Mouse (Mus musculus) left cerebral cortex, adult 11 months (tissue): ENCODE data around the gene Ercc5.

ENCODE experiments used
- DNase-seq: peaks from one replicate; pipeline ENCODE4 v3.0.0; 2022; ENCODE audit warnings: low spot score

Ercc5 gene

GRCm38 (mm10) chr1:44147563-44148381 lies at the start of gene Ercc5:
Ercc5 (plus strand) TSS chr1:44147744.
- DNase-seq, result peak; percentile 77

DNA sequence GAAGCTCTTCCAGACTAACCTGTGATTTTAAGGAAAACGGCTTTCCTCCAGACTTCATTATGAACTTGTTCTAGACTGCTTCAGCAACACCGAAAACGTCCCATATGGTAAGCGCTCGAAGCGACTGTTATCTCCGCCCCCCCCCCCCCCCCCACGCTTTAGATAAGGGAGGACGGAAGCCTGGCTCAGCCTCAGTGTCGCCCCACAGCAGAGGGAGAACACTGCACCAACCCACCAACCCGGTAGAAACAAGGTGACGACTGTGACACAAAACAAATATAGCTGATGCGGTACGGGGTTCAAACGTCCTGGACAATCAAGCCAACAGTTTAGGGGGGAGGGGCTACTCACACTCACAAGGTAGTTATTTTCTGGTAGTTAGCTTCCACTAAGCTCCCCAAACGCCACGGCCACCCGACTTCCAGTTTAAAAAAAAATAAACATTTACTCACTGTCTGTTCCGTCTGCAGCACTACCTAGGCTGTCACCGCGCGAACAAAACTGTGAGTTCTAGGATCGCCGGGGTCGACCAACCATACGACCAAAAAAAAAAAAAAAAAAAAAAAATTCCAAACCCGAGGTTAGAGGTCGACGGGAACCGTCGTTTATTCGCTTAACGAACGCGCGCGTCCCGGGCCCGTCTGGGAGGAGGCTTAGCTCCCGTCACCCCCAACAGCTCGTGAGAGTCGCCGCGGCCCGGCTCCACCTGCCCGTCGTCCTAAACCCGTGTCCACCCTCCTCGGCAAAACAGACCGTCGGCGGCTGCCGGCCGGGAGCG lies 45.9 kb upstream of the Ercc5 start:
- DNase-seq, result no peak

DNA sequence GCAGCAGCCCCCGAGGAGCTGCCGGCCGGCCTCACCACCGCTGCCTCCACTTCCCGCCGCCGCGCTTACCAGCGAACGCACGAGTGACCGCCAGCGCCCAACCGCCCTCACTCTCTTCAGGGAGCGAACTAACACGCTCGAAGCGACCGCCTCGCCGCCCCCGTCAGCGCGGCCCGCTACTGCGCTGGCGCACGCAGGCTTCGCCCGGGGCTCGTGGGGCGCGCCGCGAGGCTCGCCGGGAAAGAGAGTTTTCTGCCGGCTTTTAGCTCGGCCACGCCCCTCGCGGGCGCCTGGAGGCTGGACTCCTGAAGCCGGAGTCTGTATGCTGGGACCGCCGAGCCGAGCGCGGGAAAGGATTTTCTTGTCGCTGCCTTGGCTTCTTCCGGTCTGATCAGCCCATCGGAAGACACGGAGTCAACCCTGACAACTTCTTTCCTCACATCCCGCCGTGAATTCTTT lies 45.3 kb upstream of the Ercc5 start, which contains the start of gene Tex30:
Tex30 (minus strand) TSS at position 183 of the 459 bp plus-strand sequence.
- peak; percentile 88 for DNase-seq

- DNase-seq, result no peak
Measured at GRCm38 (mm10) chr1:44102939-44103338, 44.6 kb upstream of the Ercc5 start.

GRCm38 (mm10) chr1:44117571-44117970 lies 30.0 kb upstream of the Ercc5 start:
- no peak for DNase-seq

DNA sequence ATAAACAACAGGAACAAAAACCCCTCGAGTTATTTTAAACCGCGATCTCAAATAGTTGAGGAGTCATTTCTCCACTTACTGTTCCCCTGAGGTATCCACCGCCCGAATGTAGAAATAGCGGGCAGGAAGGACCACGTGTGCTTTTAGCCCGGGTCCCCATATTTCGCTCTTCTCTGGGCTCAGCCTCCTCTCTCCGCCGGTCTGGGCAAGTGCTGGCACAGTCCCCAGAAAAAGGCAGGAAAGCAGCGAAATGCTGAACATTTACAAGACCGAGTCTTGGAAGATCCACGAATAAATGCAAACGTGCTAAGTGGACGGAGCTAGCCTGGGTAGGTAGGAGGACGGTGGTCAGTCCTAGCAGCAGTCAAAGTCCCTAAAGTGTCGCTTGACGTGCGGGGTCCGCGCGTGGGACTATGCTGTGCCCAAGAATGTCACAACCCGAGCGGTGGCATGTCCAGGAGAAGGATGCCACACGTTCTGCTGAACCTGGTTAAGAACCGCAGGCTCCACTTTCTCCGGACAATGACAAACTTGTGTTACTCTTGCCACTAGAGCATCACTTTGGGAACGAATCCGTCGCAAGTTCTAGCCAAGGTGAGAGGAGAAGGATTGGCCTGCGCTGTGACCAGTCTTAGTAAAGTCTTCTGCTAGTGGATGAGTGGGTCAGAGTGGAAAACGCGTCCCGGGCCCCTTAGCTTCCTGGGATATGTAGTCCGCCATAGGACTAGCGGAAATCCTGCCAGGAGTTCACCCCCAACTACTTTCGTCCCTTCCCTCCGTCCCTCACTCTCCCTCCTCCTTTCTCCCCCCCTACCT lies 29.1 kb upstream of the Ercc5 start, which contains the start of the genes Kdelc1 and Bivm:
Kdelc1 (minus strand) TSS at position 570 of the 816 bp plus-strand sequence.
Bivm (plus strand) TSS at position 719 of the 816 bp plus-strand sequence.
- DNase-seq, result peak; percentile 92

- peak; percentile 61 for DNase-seq
Measured at GRCm38 (mm10) chr1:44119201-44120073, 28.1 kb upstream of the Ercc5 start.

GRCm38 (mm10) chr1:44120074-44120406 lies 27.5 kb upstream of the Ercc5 start:
- no peak for DNase-seq

- no peak for DNase-seq
Measured at GRCm38 (mm10) chr1:44122256-44122655, 25.3 kb upstream of the Ercc5 start.

- DNase-seq, result no peak
Measured at GRCm38 (mm10) chr1:44125590-44125989, 22.0 kb upstream of the Ercc5 start.

DNA sequence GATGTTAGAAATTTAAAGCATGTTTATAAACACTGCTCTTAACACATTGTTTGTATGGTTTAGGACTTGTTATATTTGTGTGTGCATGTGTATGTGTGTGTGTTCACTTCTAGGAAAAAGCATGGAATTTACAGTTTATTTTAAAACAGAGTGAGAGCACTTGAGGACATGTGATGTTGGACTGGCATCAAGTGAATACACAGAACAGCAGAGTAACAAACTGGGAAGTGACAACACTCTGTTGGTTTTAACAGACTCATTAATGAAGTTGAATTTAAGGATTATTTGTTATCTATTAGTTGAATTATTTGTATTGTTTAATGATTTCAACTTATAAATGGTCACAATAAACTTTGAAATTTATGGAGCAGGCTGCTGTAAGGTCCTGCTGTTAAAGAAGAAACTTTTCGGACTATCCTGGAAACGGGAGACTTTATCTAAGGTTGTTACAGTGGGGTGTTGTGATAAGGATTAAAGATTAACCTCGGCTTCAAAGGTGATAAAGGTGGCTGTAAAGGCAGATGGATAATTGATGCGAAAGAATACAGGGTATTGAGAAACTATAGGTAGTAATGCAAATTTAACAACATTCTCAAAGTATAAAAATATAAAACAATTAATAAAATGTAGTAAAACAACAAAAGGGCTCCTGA lies 17.5 kb upstream of the Ercc5 start:
- DNase-seq, result no peak

GRCm38 (mm10) chr1:44140232-44140631 lies 7.3 kb upstream of the Ercc5 start:
- no peak for DNase-seq

DNA sequence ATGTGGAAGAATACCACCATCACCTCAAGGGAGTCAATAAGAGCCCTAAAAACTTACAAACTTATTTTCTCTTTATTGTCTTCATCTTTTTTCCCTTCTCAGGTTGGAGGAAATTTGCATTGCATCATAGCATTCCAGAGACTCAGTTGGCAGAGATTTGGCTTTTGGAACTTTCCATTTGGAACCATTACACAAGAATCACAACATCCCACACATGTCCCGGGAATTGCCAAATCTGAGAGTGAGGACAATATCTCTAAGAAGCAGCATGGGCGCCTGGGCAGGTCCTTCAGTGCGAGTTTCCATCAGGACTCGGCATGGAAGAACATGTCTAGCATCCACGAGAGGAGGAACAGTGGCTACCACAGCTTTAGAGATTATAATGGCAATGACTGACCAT lies 4.8 kb upstream of the Ercc5 start:
- no peak for DNase-seq

GRCm38 (mm10) chr1:44148706-44149105 lies 1.2 kb downstream of the Ercc5 start:
- DNase-seq, result no peak

- no peak for DNase-seq
Measured at GRCm38 (mm10) chr1:44155287-44155686, 7.7 kb downstream of the Ercc5 start.

DNA sequence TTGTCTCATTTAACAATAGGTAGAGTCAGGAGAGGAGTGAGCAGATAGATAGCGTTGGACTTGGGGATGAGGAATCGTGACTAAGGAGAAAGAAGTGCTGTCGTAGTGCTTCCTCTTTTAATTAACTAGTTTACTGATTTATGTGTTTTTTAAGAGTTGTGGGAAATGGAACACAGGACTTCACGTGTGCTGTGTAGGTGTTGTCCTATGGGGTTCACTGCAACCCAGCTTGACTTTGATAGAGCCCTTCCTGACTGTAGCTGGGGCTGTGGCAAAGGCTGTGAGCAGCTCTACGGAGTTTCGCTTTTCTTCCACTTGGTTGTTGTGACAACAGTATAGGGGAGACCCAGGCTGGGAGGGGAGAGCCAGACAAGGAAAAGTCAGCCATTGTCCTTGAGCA lies 10.8 kb downstream of the Ercc5 start:
- no peak for DNase-seq

- no peak for DNase-seq
Measured at GRCm38 (mm10) chr1:44161818-44162217, 14.3 kb downstream of the Ercc5 start.

DNA sequence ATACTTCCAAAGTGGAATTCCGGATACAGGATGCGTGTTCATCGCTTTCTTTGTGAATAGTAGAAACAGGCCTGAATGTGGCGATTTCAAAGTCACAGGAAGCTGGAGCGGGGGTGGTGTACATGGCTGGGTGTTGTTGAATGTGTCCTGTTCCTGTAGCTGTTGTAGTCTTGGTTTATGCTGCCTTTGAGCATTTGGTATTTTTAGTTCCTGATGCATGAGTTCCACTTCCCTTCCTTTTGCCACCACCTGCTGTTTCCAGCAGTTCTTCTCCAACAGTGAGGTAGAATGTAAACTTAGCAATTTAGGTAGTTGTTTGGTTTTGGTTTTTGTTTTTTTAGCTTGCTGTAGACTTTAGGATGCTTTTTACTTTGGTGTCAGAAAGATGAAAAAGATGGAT lies 14.8 kb downstream of the Ercc5 start:
- DNase-seq, result no peak

DNA sequence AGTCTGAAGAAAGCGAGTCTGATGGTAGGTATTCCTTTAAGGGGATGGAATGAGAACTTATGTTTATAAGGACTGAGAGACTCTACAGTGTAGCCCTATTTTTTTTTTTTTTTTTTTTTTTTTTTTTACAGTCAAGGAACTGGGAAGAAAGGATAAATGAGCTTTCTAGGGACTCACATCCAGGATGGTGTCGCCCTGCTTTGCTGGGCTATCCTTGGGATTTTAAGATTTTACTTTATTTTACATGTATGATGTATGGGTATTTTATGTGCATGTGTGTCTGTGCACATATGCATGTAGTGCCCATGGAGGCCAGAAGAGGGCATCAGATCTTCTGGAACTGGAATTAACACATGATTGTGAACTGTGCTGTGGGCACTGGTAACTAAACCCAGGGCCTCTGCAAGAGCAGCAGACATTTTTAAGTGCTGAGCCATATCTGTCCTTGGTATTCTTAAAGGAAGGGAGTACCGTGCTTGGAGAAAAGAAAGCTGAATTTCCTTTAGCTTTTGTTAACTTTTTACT lies 20.4 kb downstream of the Ercc5 start:
- DNase-seq, result no peak

DNA sequence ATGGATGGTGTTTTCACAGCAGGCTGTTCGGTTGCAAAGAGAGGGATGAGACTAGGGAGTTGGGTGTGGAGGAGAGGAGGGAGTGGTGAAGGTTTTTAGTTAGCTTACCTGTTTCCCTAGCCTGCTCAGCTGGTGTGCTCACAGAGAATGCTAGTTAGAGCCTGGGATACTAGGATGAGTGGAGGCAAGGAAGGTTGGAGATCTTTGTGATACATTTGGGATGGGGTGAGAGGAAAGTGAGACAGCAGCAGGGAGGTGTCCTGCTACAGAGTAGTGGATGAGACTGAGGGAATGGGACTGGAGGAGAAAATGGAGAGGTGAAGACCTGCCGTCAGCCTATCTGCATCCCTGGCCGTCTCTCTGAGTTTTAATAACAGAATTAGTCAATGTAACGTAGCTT lies 25.1 kb downstream of the Ercc5 start:
- DNase-seq, result no peak
